Mouse (Mus musculus) stomach, postnatal 0 days (tissue): Measurements from ENCODE around the gene Scnn1g. TPM values are rescaled to one million over a fixed set of nuclear protein-coding genes. Genes with fewer than 3 reads are reported as not detected.
A peak's percentile ranks its signal among the peaks of the same experiment; 100 is the strongest.

Experiments used
- ATAC-seq: fragments of 200-750 bp; cut with Nextera tagmentation; 2 replicates; pipeline ENCODE4 v1.8.0; 2017; ENCODE audit not compliant: low FRiP score, low TSS enrichment
- DNase-seq: peaks from one replicate; pipeline ENCODE4 v3.0.0-alpha.2; 2016; ENCODE audit warnings: low spot score
- H3K27ac ChIP-seq: fragments of 300-500 bp; sonication (generic); replicated peaks from 2 replicates; pipeline ENCODE4 v1.5.1; 2014; ENCODE audit warnings: mild to moderate bottlenecking, control low read depth
- H3K27me3 ChIP-seq: fragments of 300-500 bp; sonication (generic); 2 replicates; pipeline ENCODE4 v1.6.1; 2014; ENCODE audit warnings: low read length; ENCODE audit not compliant: control insufficient read depth, insufficient read depth
- H3K36me3 ChIP-seq: fragments of 300-500 bp; sonication (generic); 2 replicates; pipeline ENCODE4 v1.6.1; 2014; ENCODE audit warnings: low read length, mixed read lengths; ENCODE audit not compliant: control insufficient read depth, insufficient read depth
- H3K4me1 ChIP-seq: fragments of 300-500 bp; sonication (generic); replicated peaks from 2 replicates; pipeline ENCODE4 v1.6.1; 2014; ENCODE audit warnings: antibody characterized with exemption; ENCODE audit not compliant: control insufficient read depth, insufficient read depth
- H3K4me2 ChIP-seq: fragments of 300-500 bp; sonication (generic); replicated peaks from 2 replicates; pipeline ENCODE4 v1.6.1; 2014; ENCODE audit warnings: low read depth, mild to moderate bottlenecking, control low read depth, moderate library complexity
- H3K4me3 ChIP-seq: fragments of 300-500 bp; sonication (generic); 2 replicates; pipeline ENCODE4 v1.5.1; 2014; ENCODE audit warnings: low read depth, low read length, control low read depth
- H3K9ac ChIP-seq: fragments of 300-500 bp; sonication (generic); 2 replicates; pipeline ENCODE4 v1.6.1; 2014; ENCODE audit warnings: mild to moderate bottlenecking, low read length, control low read depth, mixed read lengths
- H3K9me3 ChIP-seq: fragments of 300-500 bp; sonication (generic); 2 replicates; pipeline ENCODE4 v1.6.1; 2016; ENCODE audit warnings: low read length; ENCODE audit not compliant: control insufficient read depth
- CTCF ChIP-seq: IDR thresholded peaks from 2 replicates; pipeline ENCODE4 v1.5.1; 2016; ENCODE audit warnings: antibody characterized with exemption, low read depth, mild to moderate bottlenecking, moderate library complexity
- EP300 ChIP-seq: optimal IDR thresholded peaks from 2 replicates; pipeline ENCODE3; 2016; ENCODE audit warnings: antibody characterized with exemption
- WGBS: fragments of 180-500 bp; shearing (Covaris S2); extraction: QIAGEN DNeasy Blood & Tissue Kit; methylation state at CpG from one replicate; pipeline ENCODE4 v1.1.7; 2014; 5-methylcytosine and 5-hydroxymethylcytosine counted together
- polyA plus RNA-seq: library from polyadenylated mRNA; unstranded; fragments of >200 nt; fragmentation: Nextera tagmentation; extraction: Ambion mirVana; gene quantifications from 2 replicates; pipeline ENCODE4 v1.2.1, GENCODE M21; 2015

The Scnn1g gene
- polyA plus RNA-seq, 1 experiment from 2014 or later, result 7.0 TPM

DNA sequence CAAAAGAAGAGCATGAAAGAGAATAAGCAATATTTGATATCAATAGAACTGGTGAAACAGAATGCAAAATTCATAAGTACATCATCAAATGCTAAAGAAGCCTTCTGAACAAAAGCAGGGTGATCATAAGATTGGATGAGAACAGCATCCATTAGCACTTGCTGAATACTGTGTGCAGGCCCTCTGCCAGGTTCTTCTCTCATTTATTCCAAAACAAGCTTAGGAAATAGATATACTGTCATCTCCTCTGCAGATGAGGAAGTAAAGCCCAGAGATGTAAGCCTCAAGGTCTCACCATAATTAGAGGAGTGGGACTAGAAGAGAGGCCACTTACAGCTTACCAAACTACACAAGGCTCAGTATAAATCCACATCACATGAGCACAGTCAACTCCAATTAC lies 35.1 kb upstream of the Scnn1g start:
- no peaks in the 10 kb centered on the region for H3K9me3 ChIP-seq
- H3K4me2 ChIP-seq, result no peak overlapping the region
- DNase-seq, result no peak
- no peak overlapping the region for H3K27ac ChIP-seq
- ATAC-seq, result no peak
- no peaks in the 10 kb centered on the region for H3K36me3 ChIP-seq
- no peaks in the 10 kb centered on the region for H3K27me3 ChIP-seq
- no peaks in the 10 kb centered on the region for H3K4me1 ChIP-seq
- no peak for TF ChIP-seq CTCF
- TF ChIP-seq EP300, result no peak
- H3K9ac ChIP-seq, result no peak overlapping the region
- H3K4me3 ChIP-seq, result no peak overlapping the region

DNA sequence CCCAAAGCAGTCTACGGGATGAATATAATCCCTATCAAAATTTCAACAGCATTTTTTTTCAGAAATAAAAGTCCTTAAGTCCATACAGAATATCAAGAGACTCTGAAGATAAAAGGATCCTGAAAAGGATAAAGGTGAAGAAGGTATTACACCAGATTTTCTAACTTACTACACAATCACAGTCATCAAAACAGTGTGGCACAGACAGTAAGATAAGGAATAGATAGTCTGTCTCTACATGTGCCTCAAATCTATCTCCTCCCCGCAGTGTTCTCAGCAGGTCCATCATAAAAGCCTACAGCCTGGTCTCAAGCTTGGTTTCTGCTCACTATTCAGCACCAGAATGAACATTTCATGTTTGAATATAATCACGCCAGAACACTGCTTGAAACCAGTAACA lies 33.8 kb upstream of the Scnn1g start:
- no peak overlapping the region for H3K4me2 ChIP-seq
- ATAC-seq (no peak), DNase-seq (no peak)
- no peak overlapping the region for H3K4me3 ChIP-seq
- no peaks in the 10 kb centered on the region for H3K27me3 ChIP-seq
- TF ChIP-seq CTCF (no peak), EP300 (no peak)
- no peaks in the 10 kb centered on the region for H3K4me1 ChIP-seq
- no peak overlapping the region for H3K27ac ChIP-seq
- 83% methylated on average over 3 of the region's 3 CpGs for WGBS
- no peaks in the 10 kb centered on the region for H3K9me3 ChIP-seq
- H3K9ac ChIP-seq, result no peak overlapping the region
- H3K36me3 ChIP-seq, result no peaks in the 10 kb centered on the region

- Histone ChIP-seq H3K4me2 (no peak overlapping the region), H3K27me3 (no peaks in the 10 kb centered on the region), H3K9me3 (no peaks in the 10 kb centered on the region), H3K4me3 (no peak overlapping the region), H3K36me3 (no peaks in the 10 kb centered on the region), H3K4me1 (no peaks in the 10 kb centered on the region), H3K9ac (no peak overlapping the region), H3K27ac (no peak overlapping the region)
- WGBS, result 50% methylated on average over 6 of the region's 6 CpGs
- no peak for ATAC-seq
- TF ChIP-seq CTCF, result no peak
- no peak for TF ChIP-seq EP300
- no peak for DNase-seq
Observed at GRCm38 (mm10) chr7:121701983-121702382, 32.3 kb upstream of the Scnn1g start.

- TF ChIP-seq EP300, result no peak
- no peak for TF ChIP-seq CTCF
- H3K4me1 ChIP-seq, result no peaks in the 10 kb centered on the region
- no peak overlapping the region for H3K27ac ChIP-seq
- no peaks in the 10 kb centered on the region for H3K9me3 ChIP-seq
- H3K9ac ChIP-seq, result no peak overlapping the region
- WGBS, result 84% methylated on average over 2 of the region's 2 CpGs
- no peak overlapping the region for H3K4me3 ChIP-seq
- no peaks in the 10 kb centered on the region for H3K27me3 ChIP-seq
- no peak overlapping the region for H3K4me2 ChIP-seq
- DNase-seq (no peak), ATAC-seq (no peak)
- no peaks in the 10 kb centered on the region for H3K36me3 ChIP-seq
Observed at GRCm38 (mm10) chr7:121705051-121705450, 29.2 kb upstream of the Scnn1g start.

DNA sequence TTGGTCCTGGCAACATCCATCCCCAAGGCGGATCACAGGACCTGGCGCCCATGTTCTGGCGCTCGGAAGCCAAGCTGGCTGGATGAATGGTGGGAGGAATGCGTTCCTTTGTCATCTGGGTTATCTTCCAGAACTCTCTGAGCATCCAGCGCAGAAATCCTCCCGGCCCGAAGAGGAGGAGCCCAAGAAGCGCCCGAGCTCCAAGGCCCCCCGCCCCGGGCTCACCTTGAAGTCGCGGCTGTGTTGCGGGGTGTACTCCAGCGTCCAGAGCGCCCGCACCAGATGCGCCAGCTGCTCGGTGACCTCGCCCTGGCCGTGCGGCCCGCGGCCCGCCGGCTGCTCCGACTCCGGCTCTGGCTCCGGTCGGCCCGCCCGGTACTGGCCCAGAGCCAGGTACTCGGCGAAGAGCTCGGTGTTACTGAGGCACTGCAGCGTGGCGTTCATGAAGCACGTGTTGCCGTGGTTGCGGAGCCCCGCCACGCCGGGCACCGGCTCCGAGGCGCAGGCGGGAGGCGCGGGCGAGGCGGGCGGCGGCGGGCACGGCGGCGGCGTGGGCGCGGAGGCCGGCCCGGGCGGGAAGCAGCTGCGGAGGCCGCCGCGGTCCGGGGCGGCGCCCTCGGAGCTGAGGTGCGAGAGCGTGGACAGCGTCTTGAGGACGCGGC lies 27.7 kb upstream of the Scnn1g start:
- WGBS, result under 1% methylated on average over 61 of the region's 77 CpGs
- ATAC-seq (peak; percentile 45), DNase-seq (peak; percentile 41)
- peak overlapping the region; percentile 70 for H3K9ac ChIP-seq
- H3K27me3 ChIP-seq, result no peaks in the 10 kb centered on the region
- peak overlapping the region; percentile 96 for H3K4me2 ChIP-seq
- no peaks in the 10 kb centered on the region for H3K4me1 ChIP-seq
- peak overlapping the region; percentile 78 for H3K4me3 ChIP-seq
- TF ChIP-seq CTCF (no peak), EP300 (no peak)
- no peaks in the 10 kb centered on the region for H3K36me3 ChIP-seq
- H3K27ac ChIP-seq, result peak overlapping the region; percentile 71
- H3K9me3 ChIP-seq, result no peaks in the 10 kb centered on the region

GRCm38 (mm10) chr7:121707073-121707667 lies 27.1 kb upstream of the Scnn1g start, which contains the start of gene Usp31:
TSS of gene Usp31 (minus strand) at chr7:121707253.
- Histone ChIP-seq H3K9me3 (no peaks in the 10 kb centered on the region), H3K27ac (peak within 1 kb of the TSS; percentile 71), H3K27me3 (no peaks in the 10 kb centered on the region), H3K4me3 (peak within 1 kb of the TSS; percentile 78), H3K9ac (peak within 1 kb of the TSS; percentile 70), H3K36me3 (no peaks in the 10 kb centered on the region), H3K4me1 (no peaks in the 10 kb centered on the region), H3K4me2 (peak within 1 kb of the TSS; percentile 96)
- 0% methylated on average over 43 of the region's 82 CpGs for WGBS
- DNase-seq (peak; percentile 93), ATAC-seq (peak; percentile 98)
- TF ChIP-seq CTCF, result no peak
- no peak for TF ChIP-seq EP300
